Mouse (Mus musculus) kidney, postnatal 25 days (tissue): Measurements from ENCODE around the gene Gm16181.
A peak's percentile ranks its signal among the peaks of the same experiment; 100 is the strongest.

Experiments
- DNase-seq, 2 experiments: peaks; one replicate each; pipeline ENCODE4 v3.0.0; 2021; ENCODE audit warnings: mixed read lengths in 2 of 2

The Gm16181 gene

GRCm38 (mm10) chr17:35220156-35220952 is at the start of gene Gm16181:
TSS of gene Gm16181 (plus strand) at chr17:35220834.
- DNase-seq = peak; percentile 38 to 64

GRCm38 (mm10) chr17:35172445-35173234 is 48.0 kb upstream of the Gm16181 start:
- peak in 1 of 2 experiments; percentile 36 for DNase-seq

- DNase-seq = no peak
Measured at GRCm38 (mm10) chr17:35173329-35173728, 47.3 kb upstream of the Gm16181 start.

GRCm38 (mm10) chr17:35174201-35174977 is 46.2 kb upstream of the Gm16181 start:
- DNase-seq = no peak

GRCm38 (mm10) chr17:35175382-35175781 is 45.3 kb upstream of the Gm16181 start:
- DNase-seq = no peak

- DNase-seq = no peak
Measured at GRCm38 (mm10) chr17:35175968-35176367, 44.7 kb upstream of the Gm16181 start, which contains the start of gene Aif1. TSS of gene Aif1 (minus strand) at chr17:35176068.

- DNase-seq = peak; percentile 83 to 84
Measured at GRCm38 (mm10) chr17:35178528-35178927, 42.1 kb upstream of the Gm16181 start.

GRCm38 (mm10) chr17:35180093-35180492 is 40.5 kb upstream of the Gm16181 start:
- DNase-seq = no peak

- DNase-seq = peak; percentile 82 to 88
Measured at GRCm38 (mm10) chr17:35185639-35186611, 34.7 kb upstream of the Gm16181 start.

GRCm38 (mm10) chr17:35186681-35187080 is 34.0 kb upstream of the Gm16181 start:
- no peak for DNase-seq

GRCm38 (mm10) chr17:35187345-35187744 is 33.3 kb upstream of the Gm16181 start:
- DNase-seq = no peak

GRCm38 (mm10) chr17:35187959-35188610 is 32.5 kb upstream of the Gm16181 start, which contains the start of gene Lst1:
TSS of gene Lst1 (minus strand) at chr17:35188439.
- no peak for DNase-seq

GRCm38 (mm10) chr17:35189186-35189585 is 31.4 kb upstream of the Gm16181 start:
- DNase-seq = no peak

- DNase-seq = no peak
Measured at GRCm38 (mm10) chr17:35190096-35190495, 30.5 kb upstream of the Gm16181 start.

- DNase-seq = no peak
Measured at GRCm38 (mm10) chr17:35191723-35192122, 28.9 kb upstream of the Gm16181 start.

- DNase-seq = no peak
Measured at GRCm38 (mm10) chr17:35192924-35193323, 27.7 kb upstream of the Gm16181 start.

- DNase-seq = no peak
Measured at GRCm38 (mm10) chr17:35193881-35194843, 26.5 kb upstream of the Gm16181 start, which contains the start of gene Ltb. TSS of gene Ltb (plus strand) at chr17:35194439.

GRCm38 (mm10) chr17:35194844-35195630 is 25.6 kb upstream of the Gm16181 start:
- no peak for DNase-seq
